Mouse (Mus musculus) adipocyte (in vitro differentiated cells): ENCODE data around the gene Slc45a1.
A peak's percentile ranks its signal among the peaks of the same experiment; 100 is the strongest.

Experiments
- DNase-seq: peaks from one replicate; pipeline ENCODE4 v3.0.0-alpha.2; 2016; ENCODE audit warnings: low spot score

The Slc45a1 gene

DNA sequence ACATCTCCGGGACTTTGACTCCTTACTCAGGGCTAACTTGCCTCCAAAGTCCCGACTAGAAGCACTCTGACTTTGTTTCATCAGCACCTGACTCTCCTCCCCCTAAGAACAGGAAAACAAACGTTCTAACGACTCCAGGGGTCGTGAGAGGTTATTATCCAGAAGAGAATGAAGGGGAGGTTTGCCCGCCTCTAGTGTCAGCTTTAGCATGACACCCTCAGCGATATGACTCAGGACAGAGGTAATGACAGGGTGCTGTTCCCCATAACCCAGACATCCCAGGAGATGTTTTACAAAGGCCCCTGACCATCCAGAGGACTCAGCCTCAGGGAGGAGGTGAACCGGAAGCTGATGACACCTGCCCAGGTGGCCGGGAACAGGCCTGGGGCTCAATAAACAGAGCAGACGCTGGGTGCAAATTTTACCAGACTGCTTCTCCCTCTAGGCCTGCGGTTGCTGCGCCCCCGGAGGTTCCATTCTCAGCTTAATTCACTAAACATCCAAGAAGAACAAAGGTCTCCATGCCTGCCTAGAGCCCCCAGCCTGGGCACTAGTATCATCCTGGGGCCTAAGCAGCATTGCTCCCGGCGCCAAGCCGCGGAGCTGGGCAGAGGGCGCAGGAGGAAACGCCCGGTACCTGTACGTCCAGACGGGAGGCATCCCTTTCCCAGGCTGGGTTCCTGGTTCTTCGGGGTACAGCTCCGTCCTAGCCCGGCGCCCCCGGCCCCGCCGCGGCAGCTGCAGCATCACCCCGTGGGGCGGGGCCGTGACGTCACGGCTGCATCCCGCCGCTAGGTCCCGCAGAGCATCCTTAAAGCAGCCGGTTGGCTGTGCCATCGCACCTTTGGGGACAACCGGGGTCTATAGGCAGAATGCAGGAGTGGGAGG, at the start of gene Slc45a1:
Gene Slc45a1, minus strand, starts transcription at position 785 of the 888 bp plus-strand sequence.
- no peak for DNase-seq

DNA sequence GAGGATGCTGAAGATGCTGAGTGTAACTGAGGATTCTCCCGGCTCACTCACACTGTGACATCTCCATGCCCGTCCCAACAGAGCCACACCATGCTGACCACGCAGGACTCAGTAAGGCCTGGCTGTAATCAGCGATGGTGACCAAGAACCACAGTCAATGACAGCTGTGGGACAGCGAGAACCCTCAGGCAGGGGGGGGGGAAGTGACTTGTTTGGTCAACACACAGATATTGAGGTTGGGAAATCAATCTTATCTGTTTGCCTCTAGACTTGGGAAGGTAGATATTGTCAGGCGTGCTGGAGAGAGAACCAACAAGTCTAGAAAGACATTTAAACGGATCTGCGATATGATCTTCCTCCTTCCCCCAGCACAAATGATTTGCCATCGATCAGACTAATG, 48.9 kb upstream of the Slc45a1 start:
- no peak for DNase-seq

DNA sequence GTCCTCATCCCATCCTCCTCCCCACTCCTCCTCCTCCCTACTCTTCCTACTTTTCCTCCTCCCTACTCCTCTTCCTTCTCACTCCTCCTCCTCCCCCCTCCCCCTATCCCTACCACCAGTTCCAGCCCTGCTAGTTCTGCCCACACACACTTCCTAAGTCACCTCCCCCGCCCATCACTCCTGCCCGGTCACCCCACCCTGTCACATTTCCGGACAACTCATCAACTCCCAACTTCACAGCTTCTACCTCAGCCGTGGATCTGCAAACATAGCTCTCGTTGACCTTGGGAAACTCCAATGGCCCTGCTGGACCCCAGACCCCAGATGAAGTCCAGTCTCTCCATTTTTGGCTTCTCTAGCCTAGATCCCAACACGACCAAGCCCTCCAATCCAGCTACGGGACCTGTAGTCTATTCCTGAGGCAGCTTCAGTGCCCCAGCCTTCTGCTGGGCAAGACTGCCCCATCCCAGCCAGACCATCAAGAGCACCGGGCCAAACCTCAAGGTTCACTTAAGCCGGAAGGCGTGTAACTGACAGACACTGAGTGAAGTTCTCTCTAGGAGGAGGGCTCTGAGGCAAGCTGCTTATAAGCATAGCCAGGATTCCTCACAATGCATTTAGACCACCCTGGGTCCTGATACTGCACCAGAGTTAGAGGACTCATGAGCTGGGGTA, 42.6 kb upstream of the Slc45a1 start:
- DNase-seq = no peak

DNA sequence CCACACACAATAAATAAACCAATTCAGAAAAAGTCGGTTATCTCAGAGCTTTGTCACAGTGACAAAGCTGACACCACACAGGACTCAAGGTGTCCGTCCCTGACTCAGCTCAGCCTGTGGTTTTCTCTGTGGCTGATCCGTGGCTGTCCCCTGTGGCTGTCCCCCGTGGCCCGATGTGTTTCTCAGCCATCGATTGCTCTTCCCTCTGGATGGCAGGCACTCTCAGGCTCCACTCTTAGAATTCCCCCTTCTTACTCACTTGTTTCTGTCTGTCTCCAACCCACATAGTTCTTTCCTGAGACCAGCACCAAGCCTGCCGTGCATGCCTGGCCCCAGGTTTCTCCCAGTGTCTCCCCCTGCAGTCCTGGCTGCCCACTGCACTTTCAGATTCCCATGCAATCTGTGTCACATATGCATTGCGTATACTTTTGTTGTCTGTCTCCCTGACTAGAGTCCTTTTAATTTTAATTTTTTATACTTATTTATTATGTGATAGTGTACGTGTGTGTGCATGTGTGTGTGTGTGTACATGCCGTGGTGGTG, 41.0 kb upstream of the Slc45a1 start:
- DNase-seq = no peak

DNA sequence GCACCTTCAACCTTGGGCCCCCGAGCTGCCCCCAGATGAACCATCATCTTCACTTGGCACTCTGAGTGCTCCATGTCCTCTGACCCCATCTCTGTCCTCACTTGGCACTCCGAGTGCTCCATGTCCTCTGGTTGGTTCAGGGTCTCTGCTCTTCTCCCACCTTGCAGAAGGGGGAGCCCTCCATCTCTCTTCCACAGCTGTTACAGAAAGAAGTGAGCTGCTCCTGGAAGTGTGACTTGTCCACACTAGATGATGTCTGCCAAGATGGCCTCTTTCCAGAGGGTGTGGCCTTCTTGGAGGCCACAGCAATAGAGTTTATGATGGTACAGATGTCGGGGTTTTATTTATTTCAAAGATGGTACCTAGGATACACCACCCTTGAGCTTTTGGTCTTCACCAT, 38.8 kb upstream of the Slc45a1 start:
- DNase-seq = peak; percentile 74

DNA sequence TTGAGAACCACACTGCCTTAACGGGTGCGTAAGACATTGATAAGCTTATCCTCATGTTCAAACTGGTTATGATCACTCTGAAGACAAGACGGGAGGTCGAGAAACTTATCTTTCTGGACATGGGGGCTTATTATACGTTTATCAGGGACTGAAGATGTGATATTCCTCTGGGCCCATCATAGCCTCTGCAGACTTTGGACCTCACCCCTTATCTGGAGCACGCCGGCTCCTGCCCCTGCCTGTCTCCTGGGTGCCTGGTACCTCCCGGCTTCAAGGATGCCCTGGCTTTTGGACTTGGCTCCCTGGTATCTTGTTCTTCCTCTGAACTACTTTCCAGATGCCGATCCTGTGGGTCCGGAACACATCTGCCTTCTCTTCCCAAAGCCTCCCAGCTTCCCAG, 37.6 kb upstream of the Slc45a1 start:
- DNase-seq = no peak

DNA sequence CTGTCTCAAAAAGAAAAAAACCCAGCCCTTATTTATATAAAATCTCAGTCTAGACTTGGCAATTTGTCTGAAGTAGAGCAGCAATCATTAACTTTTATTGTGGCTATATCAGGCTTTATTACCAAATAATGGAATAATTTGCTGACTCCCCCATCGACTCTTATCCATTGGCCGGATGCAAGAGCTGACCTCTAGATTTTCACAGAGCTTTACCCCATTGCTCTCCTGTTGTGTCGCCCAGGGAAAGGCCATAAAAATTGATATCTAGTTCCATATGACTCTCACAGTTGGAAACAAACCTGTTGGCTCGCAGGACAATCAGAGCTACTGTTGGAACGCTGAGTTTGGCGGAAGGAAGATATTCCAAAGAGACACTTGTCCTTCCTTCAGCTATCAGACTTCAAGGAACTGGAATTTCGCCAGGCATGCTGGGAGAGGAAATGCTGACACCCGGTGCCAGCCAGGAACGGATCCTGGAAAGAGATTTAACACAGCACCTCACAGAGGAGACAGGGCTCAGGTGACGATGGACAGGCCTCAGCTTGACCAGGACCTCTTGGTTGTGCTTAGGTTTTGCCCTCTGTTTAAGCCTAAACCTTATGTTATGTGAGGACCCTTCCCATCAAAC, 35.3 kb upstream of the Slc45a1 start:
- DNase-seq = no peak

DNA sequence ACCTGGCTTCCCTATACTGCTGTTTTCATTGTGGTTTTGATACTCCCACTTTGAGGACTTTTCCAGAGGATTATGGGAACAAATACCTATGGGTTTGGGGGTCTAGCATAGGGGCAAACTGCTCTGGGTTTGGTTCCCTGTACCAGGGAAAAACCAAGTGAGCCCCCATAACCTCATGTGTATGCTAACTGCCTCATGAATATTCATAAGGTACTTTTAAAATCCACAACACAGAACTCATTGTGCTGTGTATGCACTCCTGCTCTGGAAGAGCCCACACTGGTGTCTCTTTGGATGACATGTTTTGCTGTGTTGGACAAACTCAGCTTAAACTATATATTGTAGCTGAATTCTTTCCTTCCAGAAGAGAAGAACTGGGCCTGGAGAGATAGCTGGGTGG, 34.6 kb upstream of the Slc45a1 start:
- DNase-seq = no peak

DNA sequence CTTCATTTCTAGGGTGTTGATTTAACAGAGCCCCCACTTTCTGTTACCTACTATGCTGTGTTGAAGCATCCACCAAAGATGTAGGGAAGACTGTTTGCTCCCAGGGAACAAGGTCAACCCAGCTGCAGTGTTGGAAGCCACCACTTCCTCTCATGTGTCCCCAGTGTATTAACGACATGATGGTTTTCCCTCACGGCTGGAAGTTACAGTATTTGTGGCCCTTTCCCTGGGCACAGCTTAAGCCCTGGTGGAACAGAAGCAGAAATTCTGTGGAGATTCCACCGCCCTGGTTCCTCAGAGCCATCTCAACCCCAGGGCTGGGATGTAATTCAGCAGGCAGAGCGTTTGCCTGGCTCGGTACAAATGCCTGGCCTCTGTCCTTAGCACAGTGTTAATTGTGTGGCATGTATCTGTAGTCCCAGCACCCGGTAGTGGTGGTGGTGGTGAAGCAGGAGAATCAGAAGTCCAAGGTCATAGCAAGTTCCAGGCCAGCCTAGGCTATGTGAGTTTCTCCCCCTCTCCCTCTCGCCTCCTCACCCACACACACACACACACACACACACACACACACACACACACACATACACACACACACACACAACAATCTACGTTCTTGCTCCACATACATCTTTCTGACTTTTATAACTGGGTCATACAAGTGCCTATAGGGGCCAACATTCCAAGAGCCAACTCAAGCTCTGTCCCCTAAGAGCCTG, 34.0 kb upstream of the Slc45a1 start:
- DNase-seq = no peak

DNA sequence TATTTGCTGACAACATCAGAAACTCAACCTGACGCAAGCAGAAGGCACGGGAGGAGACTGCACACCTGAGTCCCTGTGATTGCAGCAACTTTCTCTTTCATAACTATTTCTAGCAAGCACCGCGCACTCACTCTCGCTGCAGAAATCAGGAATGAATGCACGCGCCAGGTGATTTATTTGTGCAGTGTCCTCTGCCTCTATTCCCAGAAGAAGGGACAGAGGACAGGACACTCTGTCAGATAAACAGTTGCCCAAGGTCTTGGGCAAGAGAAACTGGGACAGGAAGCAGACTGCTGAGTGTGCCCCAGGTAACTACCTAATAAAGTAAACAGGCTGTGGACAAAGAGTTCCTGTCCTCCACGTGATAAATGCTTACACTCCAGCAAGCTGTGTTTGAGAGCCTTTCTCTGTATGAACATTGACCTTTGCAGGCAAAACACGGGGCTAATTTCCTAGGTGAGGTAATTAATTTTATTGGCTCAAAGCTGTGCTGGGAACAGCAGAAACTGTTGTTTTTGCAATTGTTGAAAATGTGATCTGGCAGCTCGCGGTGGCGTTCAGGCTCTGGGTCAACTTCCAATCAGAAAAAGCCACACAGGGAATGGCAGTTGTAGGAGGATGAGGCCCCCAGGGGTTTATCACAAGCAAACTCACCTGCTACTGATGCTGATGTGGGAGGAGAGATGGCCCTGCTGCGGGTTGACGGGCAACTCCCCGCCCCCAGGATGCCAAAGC, 33.2 kb upstream of the Slc45a1 start:
- peak; percentile 14 for DNase-seq

DNA sequence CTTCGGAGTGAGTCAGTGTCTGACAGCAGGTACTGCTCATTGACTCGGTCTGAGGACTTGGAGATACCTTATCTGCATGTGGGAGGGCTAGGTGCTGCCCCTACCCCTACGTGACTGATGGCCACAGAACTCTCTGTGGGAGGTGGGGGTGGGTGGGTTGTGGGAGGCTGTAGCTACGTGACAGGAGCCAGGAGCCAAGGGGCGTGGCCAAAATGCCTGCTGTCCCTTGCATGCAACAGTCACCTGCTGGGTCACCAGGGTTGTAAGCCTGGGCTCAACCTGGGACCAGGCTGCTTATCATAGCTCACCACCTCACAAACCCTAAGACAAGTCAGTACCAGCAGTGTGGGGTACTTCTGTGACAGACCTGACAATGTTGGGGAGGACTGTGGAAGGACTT, 28.4 kb upstream of the Slc45a1 start:
- DNase-seq = no peak

DNA sequence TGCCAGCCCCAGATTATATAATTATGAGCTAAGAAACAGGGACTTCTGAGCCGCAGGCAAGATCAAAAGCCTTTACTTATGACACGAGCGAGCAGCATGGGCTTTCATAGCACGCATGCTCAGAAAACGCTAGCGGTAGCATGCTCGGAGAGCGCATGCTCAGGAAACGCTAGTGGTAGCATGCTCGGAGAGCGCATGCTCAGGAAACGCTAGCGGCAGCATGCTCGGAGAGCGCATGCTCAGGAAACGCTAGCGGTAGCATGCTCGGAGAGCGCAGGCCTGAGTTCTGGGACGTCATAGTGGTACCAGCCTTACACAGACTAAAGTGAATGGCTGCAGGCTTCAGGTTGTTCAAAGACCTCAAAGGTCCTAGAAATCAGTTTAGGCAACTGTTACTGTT, 26.8 kb upstream of the Slc45a1 start:
- no peak for DNase-seq

DNA sequence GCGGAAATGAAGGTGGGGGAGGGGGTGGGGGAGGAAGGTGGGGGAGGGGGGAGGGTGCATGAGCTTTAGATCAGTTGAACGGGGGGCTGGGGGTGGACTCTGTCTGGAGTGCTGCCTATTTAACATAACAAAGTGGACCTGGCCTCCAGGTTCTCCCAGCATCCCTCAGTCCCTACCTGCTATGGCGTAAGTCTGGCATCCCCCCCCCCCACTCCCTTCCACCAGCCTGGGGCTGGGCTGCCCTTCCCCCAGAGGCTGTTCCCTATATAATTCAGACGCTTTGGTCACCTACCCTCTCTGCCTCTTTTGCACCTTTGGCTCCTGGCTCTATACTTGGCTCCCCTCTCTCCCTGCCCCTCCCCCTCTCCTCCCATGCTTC, 25.9 kb upstream of the Slc45a1 start:
- DNase-seq = no peak

DNA sequence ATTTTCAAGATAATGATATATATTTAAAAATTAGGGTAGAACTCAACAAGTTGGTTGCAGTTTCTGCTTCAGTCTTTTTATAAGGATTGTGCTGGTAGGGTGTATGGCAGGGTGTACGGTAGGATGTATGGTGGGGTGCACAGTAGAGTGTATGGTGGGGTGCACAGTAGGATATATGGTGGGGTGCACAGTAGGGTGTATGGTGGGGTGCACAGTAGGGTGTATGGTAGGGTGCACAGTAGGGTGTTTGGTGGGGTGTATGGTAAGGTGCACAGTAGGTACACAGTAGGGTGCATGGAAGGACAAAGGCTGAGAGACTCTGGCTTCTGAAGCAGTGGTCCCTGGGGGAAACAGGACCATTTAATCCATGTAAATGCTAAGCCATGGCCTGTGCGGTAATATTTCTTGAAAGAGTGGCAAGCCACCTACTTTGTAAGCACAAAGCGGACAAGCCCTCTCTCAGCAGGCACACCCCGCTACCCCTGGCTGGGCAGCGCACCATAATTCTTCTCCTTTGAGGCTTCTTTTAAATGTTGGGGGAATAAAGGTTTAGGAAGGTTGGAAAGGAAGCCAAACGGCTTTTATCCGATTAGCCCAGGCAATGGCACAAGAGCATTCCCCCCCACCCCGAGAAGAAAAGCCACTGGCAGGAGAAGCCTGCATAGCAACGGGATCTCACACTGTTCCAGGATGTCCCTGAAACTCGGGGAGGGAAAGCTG, 25.3 kb upstream of the Slc45a1 start:
- no peak for DNase-seq

DNA sequence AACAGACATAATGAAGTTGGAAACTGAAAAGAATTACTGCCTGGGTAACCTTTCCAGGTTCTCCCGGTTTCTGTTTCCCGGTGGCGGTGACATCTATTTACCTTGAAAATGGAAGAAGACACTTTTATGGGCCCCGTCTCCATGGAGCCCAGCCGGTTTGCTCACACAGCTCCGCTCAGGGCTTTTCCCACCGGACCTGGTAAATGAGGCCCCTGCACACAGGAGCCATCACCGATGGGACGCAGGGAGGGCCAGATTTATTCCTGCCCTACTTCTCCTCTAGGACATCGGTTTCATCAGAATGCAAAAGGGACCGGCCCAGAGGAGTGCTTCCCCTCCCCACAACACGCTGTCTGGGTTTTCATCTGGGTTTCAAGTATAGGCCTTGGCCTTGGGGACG, 24.1 kb upstream of the Slc45a1 start:
- no peak for DNase-seq

DNA sequence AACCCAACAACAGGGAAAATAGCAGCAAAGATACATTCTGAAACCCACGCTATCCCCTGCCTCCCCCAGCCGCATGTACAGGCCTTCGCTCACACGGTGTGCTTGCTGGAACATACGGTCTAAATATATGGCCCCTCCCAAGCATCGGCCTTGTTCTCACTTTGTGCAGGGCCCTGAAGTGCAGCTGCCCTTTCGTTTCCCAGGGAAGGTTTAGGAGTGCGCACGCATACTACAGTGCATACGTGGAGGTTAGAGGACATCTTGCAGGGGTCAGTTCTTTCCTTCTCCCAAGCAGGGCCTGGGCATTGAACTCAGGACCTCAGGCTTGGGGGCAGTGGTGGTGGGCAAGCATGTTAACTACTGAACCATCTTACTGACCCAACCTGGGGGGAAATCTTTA, 23.3 kb upstream of the Slc45a1 start:
- DNase-seq = no peak

DNA sequence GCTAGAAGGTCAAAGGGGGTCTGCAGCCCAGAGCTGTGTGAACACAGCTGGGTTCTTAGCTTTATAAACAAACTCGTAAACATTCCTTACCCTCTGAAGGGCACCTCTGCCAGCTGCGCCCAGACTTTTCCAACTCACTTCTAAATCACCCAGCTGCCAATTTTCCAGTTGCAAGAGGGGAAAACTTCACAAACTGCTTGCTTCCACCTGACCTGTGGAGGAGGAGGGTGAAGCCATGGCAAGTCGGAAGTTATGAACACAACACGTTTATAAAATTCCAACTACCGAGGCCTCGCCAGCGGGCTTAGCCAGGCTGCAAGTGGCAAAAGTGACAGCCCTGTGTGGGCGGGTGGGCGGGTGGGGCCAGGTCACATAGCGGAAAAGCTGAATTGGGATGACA, 13.8 kb upstream of the Slc45a1 start:
- no peak for DNase-seq

DNA sequence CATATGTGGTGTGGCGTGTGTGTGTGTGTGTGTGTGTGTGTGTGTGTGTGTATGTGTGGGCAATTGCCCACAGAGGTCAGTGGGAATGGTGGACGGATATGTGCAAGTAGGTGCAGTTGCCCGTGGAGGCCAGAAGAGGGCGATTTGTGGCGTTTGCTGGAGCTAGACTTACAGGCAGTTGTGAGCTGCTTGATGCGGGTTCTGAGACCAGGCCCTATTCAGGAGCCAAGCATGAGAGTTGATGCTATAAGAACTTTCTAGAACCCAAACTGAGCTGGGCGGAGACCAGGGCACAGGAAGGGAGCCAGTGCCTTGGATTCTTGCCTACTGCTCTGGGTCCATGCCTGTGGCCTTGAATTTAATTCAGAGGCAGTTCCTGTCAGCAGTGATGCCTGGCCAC, 12.8 kb upstream of the Slc45a1 start:
- DNase-seq = peak; percentile 16

DNA sequence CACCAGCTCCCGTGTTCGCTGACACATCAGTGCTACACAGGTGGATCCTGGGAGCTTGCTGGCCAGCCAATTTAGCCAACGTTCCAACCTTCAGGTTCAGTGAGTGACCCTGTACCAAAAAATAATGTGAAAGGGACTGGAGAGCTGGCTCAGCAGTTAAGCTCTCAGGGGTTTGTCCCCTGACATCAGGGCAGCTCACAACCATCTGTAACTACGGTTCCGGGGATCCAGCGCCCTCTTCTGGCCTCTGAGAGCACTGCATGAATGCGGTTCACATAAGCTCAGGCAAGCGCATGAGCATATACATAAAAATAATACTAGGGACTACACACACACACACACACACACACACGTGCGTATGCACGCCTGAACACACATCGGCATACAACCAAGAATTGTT, 11.2 kb upstream of the Slc45a1 start:
- DNase-seq = no peak

DNA sequence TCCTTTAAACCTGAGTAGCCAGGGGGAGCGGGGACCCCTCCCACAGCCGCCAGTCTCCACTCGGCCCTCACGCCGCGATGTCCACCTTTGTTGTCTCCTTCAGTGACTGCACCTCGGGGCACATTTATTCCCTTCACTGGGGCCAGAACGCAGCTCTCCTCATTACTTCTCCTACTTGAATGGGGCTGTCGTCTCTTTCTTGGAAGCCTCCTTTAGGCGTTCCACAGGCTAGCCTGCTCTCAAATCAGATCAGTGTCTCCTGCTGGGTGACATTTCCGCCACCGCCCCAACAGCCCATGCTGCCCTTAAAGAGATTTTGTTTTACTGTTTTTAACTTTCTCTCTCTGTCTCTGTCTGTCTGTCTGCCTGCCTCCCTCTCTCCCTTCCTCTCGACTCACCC, 9.9 kb upstream of the Slc45a1 start:
- no peak for DNase-seq
